Mouse (Mus musculus): ENCODE measurements around the gene Klhl26. TPM values are rescaled to one million over a fixed set of nuclear protein-coding genes. Genes with fewer than 3 reads are reported as not detected.
"Not testable (repeated sequence)": the region's sequence is repeated elsewhere in the genome, so short reads cannot be mapped to it uniquely, and the experiment has no call there.

The Klhl26 gene
- polyA plus RNA-seq, 1 experiment from 2014 or later, result 9.2 TPM

- WGBS (ENCODE audit: insufficient replicate concordance), result 92% methylated on average over 2 of the region's 2 CpGs
- Histone ChIP-seq H3K27ac (ENCODE audit: low read depth, low read length) (no peak overlapping the region), H3K9me3 (replicated peaks; ENCODE audit: control insufficient read depth, low read length) (no peaks in the 10 kb centered on the region), H3K27me3 (ENCODE audit: control insufficient read depth, insufficient read depth, low read length) (no peaks in the 10 kb centered on the region), H3K4me2 (peak overlapping the region; percentile 93; the same call in 1 of the 2 replicates), H3K9ac (ENCODE audit: low read depth, low read length) (0 out of 2 replicates have a peak overlapping the region, but pooled peaks have one; percentile 12), H3K4me1 (ENCODE audit: control insufficient read depth, insufficient read depth, low read length) (peaks cover 11% of the 10 kb centered on the region), H3K36me3 (ENCODE audit: control insufficient read depth, insufficient read depth, low read length) (peaks cover 12% of the 10 kb centered on the region), H3K4me3 (ENCODE audit: low read depth, low read length) (0 out of 2 replicates have a peak overlapping the region, but pooled peaks have one; percentile 97)
- no peak for ATAC-seq (replicated peaks; ENCODE audit: insufficient number of reproducible peaks, low FRiP score, low TSS enrichment)
These were observed 35.0 kb upstream of the Klhl26 start for GRCm38 (mm10) chr8:70511770-70512169.

DNA sequence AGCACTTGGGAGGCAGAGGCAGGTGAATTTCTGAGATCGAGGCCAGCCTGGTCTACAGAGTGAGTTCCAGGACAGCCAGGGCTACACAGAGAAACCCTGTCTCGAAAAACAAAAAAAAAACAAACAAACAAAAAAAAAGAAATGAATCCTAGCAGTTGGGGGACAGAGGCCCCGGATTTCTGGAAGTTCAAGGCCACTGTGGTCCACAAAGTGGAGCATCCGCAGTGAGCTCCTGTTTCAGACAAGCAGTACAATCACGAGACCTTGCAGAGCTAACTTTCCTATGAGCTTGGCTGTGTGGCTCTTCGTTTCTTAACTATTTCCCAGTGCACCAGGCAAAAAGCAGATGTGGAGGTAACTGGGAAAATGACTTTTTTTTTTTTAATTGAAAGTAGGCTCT, 34.4 kb upstream of the Klhl26 start:
- H3K4me3 ChIP-seq (ENCODE audit: low read depth, low read length), result peak overlapping the region; percentile 97
- peak overlapping the region; percentile 100; the same call in 1 of the 2 replicates for H3K9ac ChIP-seq (ENCODE audit: low read depth, low read length)
- not testable (repeated sequence) for H3K27me3 ChIP-seq (ENCODE audit: control insufficient read depth, insufficient read depth, low read length); H3K9me3 ChIP-seq (replicated peaks; ENCODE audit: control insufficient read depth, low read length); ATAC-seq (replicated peaks; ENCODE audit: insufficient number of reproducible peaks, low FRiP score, low TSS enrichment)
- peaks cover 12% of the 10 kb centered on the region for H3K36me3 ChIP-seq (ENCODE audit: control insufficient read depth, insufficient read depth, low read length)
- H3K4me1 ChIP-seq (ENCODE audit: control insufficient read depth, insufficient read depth, low read length), result peaks cover 11% of the 10 kb centered on the region
- H3K27ac ChIP-seq (ENCODE audit: low read depth, low read length), result peak overlapping the region; percentile 97; the same call in 1 of the 2 replicates
- WGBS (ENCODE audit: insufficient replicate concordance), result 71% methylated on average over 6 of the region's 6 CpGs
- peak overlapping the region; percentile 93 for H3K4me2 ChIP-seq

GRCm38 (mm10) chr8:70510228-70510915, 33.6 kb upstream of the Klhl26 start, which contains the start of gene Uba52:
Uba52 (minus strand) TSS chr8:70510801.
- peak; percentile 75 for ATAC-seq (replicated peaks; ENCODE audit: insufficient number of reproducible peaks, low FRiP score, low TSS enrichment)
- H3K4me2 ChIP-seq, result peak within 1 kb of the TSS; percentile 93
- H3K4me3 ChIP-seq (ENCODE audit: low read depth, low read length), result peak within 1 kb of the TSS; percentile 97
- H3K27ac ChIP-seq (ENCODE audit: low read depth, low read length), result peak within 1 kb of the TSS; percentile 97
- peaks cover 10% of the 10 kb centered on the region for H3K36me3 ChIP-seq (ENCODE audit: control insufficient read depth, insufficient read depth, low read length)
- 1% methylated on average over 74 of the region's 74 CpGs for WGBS (ENCODE audit: insufficient replicate concordance)
- peak within 1 kb of the TSS; percentile 100 for H3K9ac ChIP-seq (ENCODE audit: low read depth, low read length)
- H3K9me3 ChIP-seq (replicated peaks; ENCODE audit: control insufficient read depth, low read length), result no peaks in the 10 kb centered on the region
- no peaks in the 10 kb centered on the region for H3K27me3 ChIP-seq (ENCODE audit: control insufficient read depth, insufficient read depth, low read length)
- peaks cover 18% of the 10 kb centered on the region for H3K4me1 ChIP-seq (ENCODE audit: control insufficient read depth, insufficient read depth, low read length)

DNA sequence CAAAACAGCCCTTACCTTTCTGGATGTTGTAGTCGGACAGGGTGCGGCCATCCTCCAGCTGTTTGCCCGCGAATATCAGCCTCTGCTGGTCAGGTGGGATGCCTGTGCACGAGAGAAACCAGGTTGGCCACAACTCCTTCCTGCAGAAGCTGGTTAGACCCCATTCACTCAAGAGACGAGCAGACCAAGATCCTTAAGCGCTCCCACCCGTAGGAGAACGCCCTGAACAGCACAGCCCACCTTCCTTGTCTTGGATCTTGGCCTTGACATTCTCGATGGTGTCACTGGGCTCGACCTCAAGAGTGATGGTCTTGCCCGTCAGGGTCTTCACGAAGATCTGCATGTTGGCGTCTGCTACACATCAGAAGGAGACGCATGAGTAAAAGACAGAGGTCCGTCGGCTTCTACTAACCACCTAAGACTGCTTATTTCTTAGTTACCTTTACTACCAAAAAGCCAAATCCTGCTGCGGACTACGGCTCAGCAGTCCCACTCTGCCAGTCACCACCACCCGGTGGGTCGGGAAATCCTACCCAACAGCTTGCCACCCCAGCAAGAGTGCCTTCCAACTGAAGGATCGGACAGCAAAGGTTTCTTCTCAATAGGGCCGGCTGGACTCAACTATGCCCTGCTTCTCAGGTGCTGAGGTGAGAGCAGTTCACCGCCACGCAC, 32.6 kb upstream of the Klhl26 start:
- Histone ChIP-seq H3K27ac (ENCODE audit: low read depth, low read length) (peak overlapping the region; percentile 97), H3K36me3 (ENCODE audit: control insufficient read depth, insufficient read depth, low read length) (peaks cover 10% of the 10 kb centered on the region), H3K4me1 (ENCODE audit: control insufficient read depth, insufficient read depth, low read length) (peaks cover 19% of the 10 kb centered on the region), H3K27me3 (ENCODE audit: control insufficient read depth, insufficient read depth, low read length) (peaks cover 2% of the 10 kb centered on the region; the same call in 1 of the 2 replicates), H3K9me3 (replicated peaks; ENCODE audit: control insufficient read depth, low read length) (no peaks in the 10 kb centered on the region), H3K4me3 (ENCODE audit: low read depth, low read length) (peak overlapping the region; percentile 97), H3K9ac (ENCODE audit: low read depth, low read length) (peak overlapping the region; percentile 100), H3K4me2 (peak overlapping the region; percentile 93)
- no peak for ATAC-seq (replicated peaks; ENCODE audit: insufficient number of reproducible peaks, low FRiP score, low TSS enrichment)
- 9% methylated on average over 25 of the region's 25 CpGs for WGBS (ENCODE audit: insufficient replicate concordance)

DNA sequence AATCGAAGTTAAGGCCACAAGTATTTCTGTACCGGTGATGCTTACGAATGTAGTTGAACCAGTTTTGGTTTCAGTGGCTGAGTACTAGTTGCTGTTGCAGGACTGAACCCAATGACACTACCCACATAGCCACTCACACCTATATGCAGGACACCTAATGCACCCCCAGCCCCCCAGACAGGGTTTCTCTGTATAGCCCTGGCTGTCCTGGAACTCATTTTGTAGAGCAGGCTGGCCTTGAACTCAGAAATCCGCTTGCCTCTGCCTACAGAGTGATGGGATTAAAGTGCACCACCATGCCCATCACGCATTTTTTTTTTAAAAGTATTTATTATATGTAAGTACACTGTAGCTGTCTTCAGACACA, 30.2 kb upstream of the Klhl26 start:
- Histone ChIP-seq H3K9ac (ENCODE audit: low read depth, low read length) (no peak overlapping the region), H3K4me3 (ENCODE audit: low read depth, low read length) (no peak overlapping the region), H3K27me3 (ENCODE audit: control insufficient read depth, insufficient read depth, low read length) (peaks cover 22% of the 10 kb centered on the region), H3K4me2 (peak overlapping the region; percentile 30), H3K9me3 (replicated peaks; ENCODE audit: control insufficient read depth, low read length) (no peaks in the 10 kb centered on the region), H3K4me1 (ENCODE audit: control insufficient read depth, insufficient read depth, low read length) (peaks cover 31% of the 10 kb centered on the region), H3K36me3 (ENCODE audit: control insufficient read depth, insufficient read depth, low read length) (peaks cover 10% of the 10 kb centered on the region), H3K27ac (ENCODE audit: low read depth, low read length) (0 out of 2 replicates have a peak overlapping the region, but pooled peaks have one; percentile 37)
- no peak for ATAC-seq (replicated peaks; ENCODE audit: insufficient number of reproducible peaks, low FRiP score, low TSS enrichment)
- 56% methylated on average over 5 of the region's 5 CpGs for WGBS (ENCODE audit: insufficient replicate concordance)

DNA sequence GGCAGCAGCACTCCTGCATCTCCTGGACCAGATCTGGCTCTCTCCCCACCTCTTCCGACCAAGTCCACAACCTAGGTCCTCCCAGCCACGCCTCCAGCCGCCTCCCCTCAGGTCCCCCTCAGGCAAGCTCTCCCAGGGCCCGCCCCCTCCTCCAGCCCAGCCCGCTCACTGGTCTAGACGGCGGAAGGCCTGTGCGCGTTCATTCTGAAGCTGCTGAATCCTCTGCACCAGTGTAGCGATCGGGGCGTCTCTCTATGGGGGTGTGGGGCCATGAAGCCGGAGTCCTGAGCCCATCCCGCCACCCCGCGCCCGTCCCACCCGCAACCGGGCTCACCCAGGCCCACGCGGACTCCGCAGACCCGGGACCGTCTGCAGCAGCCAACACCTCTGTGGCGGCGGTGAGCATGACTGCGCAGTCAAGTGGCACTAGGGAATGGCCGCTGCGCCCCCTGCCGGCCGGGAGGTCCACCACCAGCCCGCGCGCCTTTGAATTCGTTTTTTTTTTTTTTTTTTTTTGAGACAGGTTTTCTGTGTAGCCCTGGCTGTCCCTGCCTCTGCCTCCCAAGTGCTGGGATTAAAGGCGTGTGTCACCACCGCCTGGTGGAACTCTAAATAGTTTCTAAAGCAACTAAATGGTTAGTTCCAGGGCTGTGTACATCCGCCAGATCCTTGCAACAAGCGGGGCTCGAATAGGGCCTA, 29.7 kb upstream of the Klhl26 start, which contains the start of gene Rex1bd:
Gene Rex1bd, minus strand, starts transcription at position 425 of the 699 bp plus-strand sequence.
- Histone ChIP-seq H3K9me3 (replicated peaks; ENCODE audit: control insufficient read depth, low read length) (no peaks in the 10 kb centered on the region), H3K27ac (ENCODE audit: low read depth, low read length) (peak within 1 kb of the TSS; percentile 87), H3K9ac (ENCODE audit: low read depth, low read length) (peak within 1 kb of the TSS; percentile 89), H3K4me3 (ENCODE audit: low read depth, low read length) (peak within 1 kb of the TSS; percentile 73), H3K4me1 (ENCODE audit: control insufficient read depth, insufficient read depth, low read length) (peaks cover 35% of the 10 kb centered on the region), H3K27me3 (ENCODE audit: control insufficient read depth, insufficient read depth, low read length) (peaks cover 27% of the 10 kb centered on the region), H3K4me2 (peak within 1 kb of the TSS; percentile 89), H3K36me3 (ENCODE audit: control insufficient read depth, insufficient read depth, low read length) (peaks cover 10% of the 10 kb centered on the region)
- 2% methylated on average over 40 of the region's 40 CpGs for WGBS (ENCODE audit: insufficient replicate concordance)
- ATAC-seq (replicated peaks; ENCODE audit: insufficient number of reproducible peaks, low FRiP score, low TSS enrichment), result peak; percentile 86

- Histone ChIP-seq H3K9ac (ENCODE audit: low read depth, low read length) (peak overlapping the region; percentile 89), H3K27me3 (ENCODE audit: control insufficient read depth, insufficient read depth, low read length) (peaks cover 34% of the 10 kb centered on the region), H3K9me3 (replicated peaks; ENCODE audit: control insufficient read depth, low read length) (no peaks in the 10 kb centered on the region), H3K4me2 (peak overlapping the region; percentile 89), H3K4me3 (ENCODE audit: low read depth, low read length) (peak overlapping the region; percentile 73), H3K36me3 (ENCODE audit: control insufficient read depth, insufficient read depth, low read length) (peaks cover 10% of the 10 kb centered on the region), H3K4me1 (ENCODE audit: control insufficient read depth, insufficient read depth, low read length) (peaks cover 37% of the 10 kb centered on the region), H3K27ac (ENCODE audit: low read depth, low read length) (peak overlapping the region; percentile 87)
- 36% methylated on average over 32 of the region's 32 CpGs for WGBS (ENCODE audit: insufficient replicate concordance)
- ATAC-seq (replicated peaks; ENCODE audit: insufficient number of reproducible peaks, low FRiP score, low TSS enrichment), result peak; percentile 20
These were observed 29.0 kb upstream of the Klhl26 start for GRCm38 (mm10) chr8:70505698-70506327.

- H3K9me3 ChIP-seq (replicated peaks; ENCODE audit: control insufficient read depth, low read length), result no peaks in the 10 kb centered on the region
- no peak overlapping the region for H3K4me3 ChIP-seq (ENCODE audit: low read depth, low read length)
- H3K27me3 ChIP-seq (ENCODE audit: control insufficient read depth, insufficient read depth, low read length), result peaks cover 43% of the 10 kb centered on the region
- H3K4me2 ChIP-seq, result peak overlapping the region; percentile 89; the same call in 1 of the 2 replicates
- H3K27ac ChIP-seq (ENCODE audit: low read depth, low read length), result no peak overlapping the region
- peaks cover 40% of the 10 kb centered on the region for H3K4me1 ChIP-seq (ENCODE audit: control insufficient read depth, insufficient read depth, low read length)
- peaks cover 10% of the 10 kb centered on the region for H3K36me3 ChIP-seq (ENCODE audit: control insufficient read depth, insufficient read depth, low read length)
- WGBS (ENCODE audit: insufficient replicate concordance), result 77% methylated on average over 3 of the region's 3 CpGs
- ATAC-seq (replicated peaks; ENCODE audit: insufficient number of reproducible peaks, low FRiP score, low TSS enrichment), result no peak
- H3K9ac ChIP-seq (ENCODE audit: low read depth, low read length), result no peak overlapping the region
These were observed 28.1 kb upstream of the Klhl26 start for GRCm38 (mm10) chr8:70504851-70505250.

All from heart, embryonic 11.5 days (tissue).